Mouse (Mus musculus) myocyte (in vitro differentiated cells): Measurements from ENCODE around the gene Lrrc4. TPM values are rescaled to one million over a fixed set of nuclear protein-coding genes. Genes with fewer than 3 reads are reported as not detected.

Experiments used
- H3K27me3 ChIP-seq: one replicate; pipeline ENCODE4 v1.6.1; 2011; ENCODE audit not compliant: control insufficient read depth, insufficient read depth, insufficient read length
- H3K36me3 ChIP-seq: one replicate; pipeline ENCODE4 v1.6.1; 2011; ENCODE audit not compliant: control insufficient read depth, insufficient read depth
- H3K4me2 ChIP-seq: one replicate; pipeline ENCODE4 v1.6.1; 2011; ENCODE audit warnings: low read depth, control low read depth
- H3K4me3 ChIP-seq: one replicate; pipeline ENCODE4 v1.5.1; 2011; ENCODE audit warnings: mild to moderate bottlenecking, control low read depth, moderate library complexity
- H3K79me2 ChIP-seq: one replicate; pipeline ENCODE4 v1.6.1; 2011; ENCODE audit not compliant: control insufficient read depth, insufficient read depth
- H3ac ChIP-seq: one replicate; pipeline ENCODE4 v1.6.1; 2011; ENCODE audit not compliant: control insufficient read depth, insufficient read length
- CEBPB ChIP-seq: IDR thresholded peaks from 2 replicates; pipeline ENCODE4 v1.6.1; 2011; ENCODE audit warnings: mild to moderate bottlenecking, moderate library complexity; ENCODE audit not compliant: poor library complexity, insufficient read depth, severe bottlenecking
- E2F4 ChIP-seq: IDR thresholded peaks from one replicate; pipeline ENCODE4 v1.6.1; 2011; ENCODE audit warnings: mild to moderate bottlenecking, control low read depth, moderate library complexity; ENCODE audit not compliant: insufficient read depth
- MAX ChIP-seq: IDR thresholded peaks from one replicate; pipeline ENCODE4 v1.6.1; 2011; ENCODE audit warnings: low read depth, mild to moderate bottlenecking, control low read depth
- MYOD1 ChIP-seq, 3 experiments: IDR thresholded peaks; one replicate each; pipeline ENCODE4 v1.6.1; 2011; ENCODE audit warnings: control low read depth in 2 of 3, low read depth in 2 of 3, mild to moderate bottlenecking in 2 of 3, moderate library complexity in 1 of 3; ENCODE audit not compliant: insufficient read length in 2 of 3, control insufficient read depth in 1 of 3
- MYOG ChIP-seq, 3 experiments: IDR thresholded peaks; one replicate each; pipeline ENCODE4 v1.6.1; 2011; ENCODE audit warnings: control low read depth in 2 of 3, low read depth in 2 of 3, mild to moderate bottlenecking in 2 of 3; ENCODE audit not compliant: insufficient read length in 2 of 3, control insufficient read depth in 1 of 3, insufficient read depth in 1 of 3
- POLR2A ChIP-seq: IDR thresholded peaks from one replicate; pipeline ENCODE4 v1.6.1; 2011; ENCODE audit warnings: low read depth, mild to moderate bottlenecking, control low read depth, moderate library complexity; ENCODE audit not compliant: insufficient read length
- POLR2AphosphoS2 ChIP-seq: IDR thresholded peaks from one replicate; pipeline ENCODE4 v1.6.1; 2011; ENCODE audit warnings: low read depth, control low read depth; ENCODE audit not compliant: insufficient read length
- REST ChIP-seq: IDR thresholded peaks from one replicate; pipeline ENCODE4 v1.6.1; 2011; ENCODE audit warnings: mild to moderate bottlenecking, control low read depth, moderate library complexity; ENCODE audit not compliant: insufficient read depth, insufficient read length
- SRF ChIP-seq: IDR thresholded peaks from one replicate; pipeline ENCODE4 v1.6.1; 2011; ENCODE audit warnings: low read depth; ENCODE audit not compliant: control insufficient read depth, insufficient read length
- TCF12 ChIP-seq: IDR thresholded peaks from one replicate; pipeline ENCODE4 v1.6.1; 2011; ENCODE audit warnings: mild to moderate bottlenecking, control low read depth; ENCODE audit not compliant: poor library complexity, insufficient read depth, severe bottlenecking
- TCF3 ChIP-seq: IDR thresholded peaks from one replicate; pipeline ENCODE4 v1.6.1; 2011; ENCODE audit warnings: low read depth, control low read depth; ENCODE audit not compliant: insufficient read length
- USF1 ChIP-seq: IDR thresholded peaks from one replicate; pipeline ENCODE4 v1.6.1; 2011; ENCODE audit warnings: low read depth, mild to moderate bottlenecking, control low read depth, moderate library complexity
- polyA plus RNA-seq: library from polyadenylated mRNA; unstranded; fragments of >200 nt; fragmentation: generic; extraction: Trizol; gene quantifications from one replicate; pipeline ENCODE4 v1.2.1, GENCODE M21; 2012; ENCODE audit warnings: missing spikeins

The Lrrc4 gene
- polyA plus RNA-seq, 1 experiment = 0.72 TPM

- H3K79me2 ChIP-seq = peaks cover 17% of the 10 kb centered on the region
- no peak overlapping the region for H3ac ChIP-seq
- no peaks in the 10 kb centered on the region for H3K27me3 ChIP-seq
- TF ChIP-seq MYOD1 (IDR thresholded peaks at IDR 0.05; ENCODE audit: control insufficient read depth in 1 of 3, insufficient read length in 2 of 3, low read depth in 2 of 3) (no peak), REST (no peak), TCF12 (no peak), POLR2A (no peak), POLR2AphosphoS2 (no peak), E2F4 (no peak), MYOG (IDR thresholded peaks at IDR 0.05; ENCODE audit: control insufficient read depth in 1 of 3, insufficient read depth in 1 of 3, insufficient read length in 2 of 3, low read depth in 2 of 3) (no peak), SRF (no peak), TCF3 (no peak), USF1 (no peak), MAX (no peak), CEBPB (no peak)
- H3K4me3 ChIP-seq = no peak overlapping the region
- no peak overlapping the region for H3K4me2 ChIP-seq
- H3K36me3 ChIP-seq = peaks cover 9% of the 10 kb centered on the region
Measured at GRCm38 (mm10) chr6:28664716-28665115, 166.8 kb downstream of the Lrrc4 start.

- Histone ChIP-seq H3ac (no peak overlapping the region), H3K4me3 (no peak overlapping the region), H3K36me3 (peaks cover 9% of the 10 kb centered on the region), H3K79me2 (peaks cover 17% of the 10 kb centered on the region), H3K27me3 (no peaks in the 10 kb centered on the region), H3K4me2 (no peak overlapping the region)
- TF ChIP-seq SRF = no peak
- no peak for TF ChIP-seq REST
- TF ChIP-seq MYOG (IDR thresholded peaks at IDR 0.05; ENCODE audit: control insufficient read depth in 1 of 3, insufficient read depth in 1 of 3, insufficient read length in 2 of 3, low read depth in 2 of 3) = no peak
- no peak for TF ChIP-seq USF1
- TF ChIP-seq POLR2A = no peak
Measured at GRCm38 (mm10) chr6:28663670-28664069, 167.9 kb downstream of the Lrrc4 start.

GRCm38 (mm10) chr6:28663004-28663403 is 168.5 kb downstream of the Lrrc4 start:
- Histone ChIP-seq H3ac (no peak overlapping the region), H3K27me3 (no peaks in the 10 kb centered on the region), H3K79me2 (peaks cover 17% of the 10 kb centered on the region), H3K4me3 (no peak overlapping the region), H3K36me3 (peaks cover 9% of the 10 kb centered on the region), H3K4me2 (no peak overlapping the region)
- no peak for TF ChIP-seq TCF3
- TF ChIP-seq TCF12 = no peak
- no peak for TF ChIP-seq USF1
- no peak for TF ChIP-seq POLR2AphosphoS2
- no peak for TF ChIP-seq SRF
- TF ChIP-seq MAX = no peak
- TF ChIP-seq REST = no peak
- no peak for TF ChIP-seq POLR2A
- TF ChIP-seq CEBPB = no peak
- TF ChIP-seq MYOG (IDR thresholded peaks at IDR 0.05; ENCODE audit: control insufficient read depth in 1 of 3, insufficient read depth in 1 of 3, insufficient read length in 2 of 3, low read depth in 2 of 3) = no peak
- TF ChIP-seq MYOD1 (IDR thresholded peaks at IDR 0.05; ENCODE audit: control insufficient read depth in 1 of 3, insufficient read length in 2 of 3, low read depth in 2 of 3) = no peak

- Histone ChIP-seq H3ac (no peak overlapping the region), H3K79me2 (peaks cover 8% of the 10 kb centered on the region), H3K36me3 (peaks cover 3% of the 10 kb centered on the region), H3K4me3 (no peak overlapping the region), H3K27me3 (no peaks in the 10 kb centered on the region), H3K4me2 (no peak overlapping the region)
- TF ChIP-seq POLR2A (no peak), REST (no peak), SRF (no peak), E2F4 (no peak), MYOD1 (IDR thresholded peaks at IDR 0.05; ENCODE audit: control insufficient read depth in 1 of 3, insufficient read length in 2 of 3, low read depth in 2 of 3) (no peak), MAX (no peak), TCF12 (no peak), TCF3 (no peak), CEBPB (no peak), USF1 (no peak), POLR2AphosphoS2 (no peak), MYOG (IDR thresholded peaks at IDR 0.05; ENCODE audit: control insufficient read depth in 1 of 3, insufficient read depth in 1 of 3, insufficient read length in 2 of 3, low read depth in 2 of 3) (no peak)
Measured at GRCm38 (mm10) chr6:28656511-28656910, 175.0 kb downstream of the Lrrc4 start.

- Histone ChIP-seq H3K36me3 (peaks cover 5% of the 10 kb centered on the region), H3K4me2 (no peak overlapping the region), H3K27me3 (no peaks in the 10 kb centered on the region), H3K4me3 (no peak overlapping the region), H3K79me2 (peaks cover 6% of the 10 kb centered on the region), H3ac (no peak overlapping the region)
- TF ChIP-seq POLR2AphosphoS2 = no peak
- TF ChIP-seq TCF3 = no peak
- TF ChIP-seq CEBPB = no peak
Measured at GRCm38 (mm10) chr6:28645231-28645630, 186.3 kb downstream of the Lrrc4 start.
